Mouse (Mus musculus) neural tube, embryonic 10.5 days (tissue): ENCODE results near the gene Slc30a1.

Experiments used
- DNase-seq: peaks from one replicate; pipeline ENCODE4 v3.0.0-alpha.2; 2017; ENCODE audit warnings: low spot score; ENCODE audit errors: extremely low spot score

The Slc30a1 gene

DNA sequence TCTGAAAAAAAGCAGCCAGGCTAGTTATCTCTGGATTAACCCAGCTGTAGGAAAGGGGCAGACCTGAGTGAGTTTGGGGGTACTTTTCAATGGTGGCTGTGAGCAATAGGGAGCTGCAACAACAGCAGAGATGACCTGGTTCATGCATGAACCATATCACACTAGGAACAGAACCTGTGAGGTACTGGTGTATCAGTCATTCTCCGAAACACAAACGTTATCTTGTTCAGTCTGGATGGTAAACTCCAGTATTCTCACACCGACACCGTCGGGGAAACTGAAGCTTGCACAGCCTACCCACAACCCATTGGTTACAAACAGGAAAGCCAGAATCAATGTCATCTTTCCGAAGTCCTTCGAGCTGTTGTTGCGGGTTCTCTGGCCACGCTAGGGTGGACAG, 11.7 kb upstream of the Slc30a1 start:
- no peak for DNase-seq

DNA sequence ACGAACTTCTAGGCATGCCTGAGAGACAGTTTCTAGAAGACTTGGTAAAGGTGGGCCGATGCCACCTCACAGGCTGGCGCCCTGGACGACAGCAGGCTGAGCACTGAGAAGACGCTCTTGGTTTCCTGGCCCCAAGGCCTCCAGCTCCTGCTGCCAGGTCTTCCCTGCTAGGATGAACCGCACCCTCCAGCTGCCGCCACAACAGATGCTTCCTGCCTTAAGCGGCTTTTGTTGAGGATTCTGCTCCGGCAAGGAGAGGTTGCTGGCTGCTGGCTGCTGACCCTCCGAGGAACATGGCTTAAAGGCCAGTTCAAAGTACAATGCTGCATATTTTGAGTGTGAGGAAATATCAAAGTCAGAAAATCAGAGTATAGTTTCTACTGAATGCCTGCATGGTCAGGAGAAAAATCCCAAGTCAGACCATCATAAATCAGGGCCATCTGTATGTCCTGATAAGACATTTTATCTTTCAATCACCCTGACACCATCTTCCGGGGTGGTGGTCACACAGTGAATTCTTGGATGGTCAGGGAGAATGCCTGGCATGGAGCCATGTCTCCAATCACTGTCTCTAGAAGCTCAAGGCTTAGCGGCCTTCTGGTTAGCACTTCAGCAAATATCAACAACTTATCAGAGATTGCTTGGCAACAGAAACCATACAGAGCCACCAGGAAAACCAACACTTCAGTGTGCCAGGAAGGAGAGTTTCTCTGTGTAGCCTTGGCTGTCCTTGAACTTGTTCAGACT, 9.6 kb upstream of the Slc30a1 start:
- DNase-seq, result no peak

DNA sequence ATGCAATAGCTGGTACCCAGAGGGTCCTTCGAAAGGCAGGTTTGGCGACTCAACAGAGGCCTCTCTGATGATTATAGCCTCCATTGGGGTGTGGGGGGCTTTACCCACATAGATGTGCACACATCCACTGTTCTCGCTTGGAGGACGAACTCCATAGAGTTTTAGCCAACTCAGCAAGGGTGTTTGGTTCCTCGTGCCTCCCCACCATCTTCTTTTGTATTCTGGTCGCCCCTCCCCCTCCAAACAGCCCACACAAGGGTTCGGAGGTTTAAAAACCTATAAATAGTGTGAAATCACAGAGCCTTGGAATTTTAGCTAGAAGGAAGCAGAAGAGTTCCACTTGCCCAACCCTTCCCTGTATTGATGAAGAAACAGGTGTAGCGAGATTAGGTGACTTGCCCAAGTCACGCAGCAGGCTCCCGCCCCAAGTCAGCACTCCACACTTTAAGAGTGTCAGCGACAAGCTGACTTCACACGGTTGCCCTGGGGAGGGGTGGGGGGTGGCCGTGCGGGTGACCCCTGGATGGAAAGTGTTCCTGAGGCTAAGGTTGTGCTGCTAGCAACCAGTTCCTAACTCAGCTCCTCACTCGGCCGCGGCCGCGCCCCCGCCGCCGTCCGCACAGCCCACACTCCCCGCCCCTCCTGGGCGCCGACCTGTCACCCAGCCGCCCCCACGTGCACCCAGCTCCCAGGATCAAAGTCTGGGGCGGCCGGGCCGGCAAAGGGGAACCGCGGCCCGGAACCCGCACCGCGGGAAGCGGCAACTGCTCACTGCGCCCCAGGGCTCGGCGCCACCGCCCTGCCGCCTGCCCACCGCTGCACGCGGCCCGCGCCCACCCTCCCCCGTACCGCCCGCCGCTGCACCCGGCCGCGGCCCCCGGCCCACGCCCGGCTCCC, 682 bp upstream of the Slc30a1 start:
- peak; percentile 22 for DNase-seq

DNA sequence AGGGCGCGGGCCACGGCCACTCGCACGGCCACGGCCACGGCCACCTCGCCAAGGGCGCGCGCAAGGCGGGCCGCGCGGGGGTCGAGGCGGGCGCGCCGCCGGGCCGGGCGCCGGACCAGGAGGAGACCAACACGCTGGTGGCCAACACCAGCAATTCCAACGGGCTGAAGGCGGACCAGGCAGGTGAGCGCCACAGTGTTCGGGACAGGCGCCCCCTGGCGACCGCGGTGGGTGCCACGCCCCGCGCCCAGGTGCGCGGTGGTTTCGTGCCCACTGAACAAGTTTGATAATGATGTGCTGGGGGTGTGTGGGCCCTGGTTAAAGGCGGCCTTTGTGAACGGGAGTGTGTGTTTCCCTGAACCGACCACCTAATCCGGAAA, 854 bp downstream of the Slc30a1 start:
- DNase-seq, result peak; percentile 80

DNA sequence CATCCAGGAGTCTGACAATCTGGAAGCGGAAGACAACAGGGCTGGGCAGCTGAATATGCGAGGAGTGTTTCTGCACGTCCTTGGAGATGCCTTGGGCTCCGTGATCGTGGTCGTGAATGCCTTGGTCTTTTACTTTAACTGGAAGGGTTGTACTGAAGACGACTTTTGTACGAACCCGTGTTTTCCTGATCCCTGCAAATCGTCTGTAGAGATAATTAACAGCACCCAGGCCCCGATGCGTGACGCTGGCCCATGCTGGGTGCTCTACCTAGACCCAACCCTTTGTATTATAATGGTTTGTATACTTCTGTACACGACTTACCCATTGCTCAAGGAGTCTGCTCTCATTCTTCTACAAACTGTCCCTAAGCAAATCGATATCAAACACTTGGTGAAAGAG, 2.3 kb downstream of the Slc30a1 start:
- DNase-seq, result no peak

DNA sequence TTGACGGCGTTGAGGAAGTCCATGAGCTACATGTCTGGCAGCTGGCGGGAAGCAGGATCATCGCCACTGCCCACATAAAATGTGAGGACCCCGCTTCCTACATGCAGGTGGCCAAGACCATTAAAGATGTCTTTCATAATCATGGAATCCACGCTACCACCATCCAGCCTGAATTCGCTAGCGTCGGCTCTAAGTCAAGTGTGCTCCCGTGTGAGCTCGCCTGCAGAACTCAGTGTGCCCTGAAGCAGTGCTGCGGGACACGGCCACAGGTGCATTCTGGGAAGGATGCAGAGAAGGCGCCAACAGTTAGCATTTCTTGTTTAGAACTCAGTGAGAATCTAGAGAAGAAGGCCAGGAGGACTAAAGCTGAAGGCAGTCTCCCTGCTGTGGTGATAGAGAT, 2.7 kb downstream of the Slc30a1 start:
- DNase-seq, result no peak

DNA sequence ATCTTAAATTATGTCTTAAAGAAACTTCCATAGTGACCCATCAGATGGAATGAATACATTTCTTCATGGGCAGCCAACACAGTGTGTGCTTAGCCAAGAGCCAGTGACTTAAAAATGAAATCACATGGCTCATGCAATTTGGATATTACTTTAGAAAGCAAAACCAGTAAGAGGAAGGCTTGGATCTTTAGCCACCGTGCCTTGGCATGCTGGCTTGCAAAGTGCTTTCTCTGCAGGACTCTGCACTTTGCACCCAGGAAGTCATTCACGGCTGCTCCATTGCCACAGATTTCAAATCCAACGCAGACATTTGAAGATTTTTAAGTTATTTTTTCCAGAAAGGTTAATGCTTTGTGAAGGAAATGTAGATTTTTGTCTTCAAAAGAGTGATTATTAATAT, 4.1 kb downstream of the Slc30a1 start:
- DNase-seq, result no peak

DNA sequence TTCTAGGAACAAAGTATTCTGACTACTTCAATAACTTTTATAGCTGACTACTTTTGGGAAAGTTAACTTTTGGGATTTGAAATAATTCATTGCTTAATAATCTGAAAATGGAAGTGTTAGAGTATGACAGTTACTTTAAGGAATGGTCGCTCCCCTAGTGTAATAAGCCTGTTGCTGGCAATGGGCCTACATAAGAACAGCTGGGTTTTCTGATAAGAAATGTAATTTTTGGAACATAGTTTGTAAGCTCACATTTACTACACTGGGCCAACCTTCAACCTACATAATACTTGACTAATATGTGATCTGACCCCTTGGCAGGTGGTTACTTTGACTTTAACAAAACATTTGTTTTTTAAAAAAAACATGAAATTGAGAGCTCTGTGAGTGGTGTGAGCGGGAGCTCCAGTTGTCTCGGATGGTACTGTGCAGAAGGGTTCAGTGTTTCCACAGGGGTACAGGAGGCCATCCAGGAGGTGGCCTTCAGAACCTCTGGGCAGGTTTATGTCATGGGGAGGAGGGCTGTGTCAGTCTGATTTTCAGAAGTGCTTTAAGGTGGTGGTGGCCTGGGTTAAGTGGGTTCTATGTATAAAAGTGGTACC, 4.6 kb downstream of the Slc30a1 start:
- DNase-seq, result no peak

DNA sequence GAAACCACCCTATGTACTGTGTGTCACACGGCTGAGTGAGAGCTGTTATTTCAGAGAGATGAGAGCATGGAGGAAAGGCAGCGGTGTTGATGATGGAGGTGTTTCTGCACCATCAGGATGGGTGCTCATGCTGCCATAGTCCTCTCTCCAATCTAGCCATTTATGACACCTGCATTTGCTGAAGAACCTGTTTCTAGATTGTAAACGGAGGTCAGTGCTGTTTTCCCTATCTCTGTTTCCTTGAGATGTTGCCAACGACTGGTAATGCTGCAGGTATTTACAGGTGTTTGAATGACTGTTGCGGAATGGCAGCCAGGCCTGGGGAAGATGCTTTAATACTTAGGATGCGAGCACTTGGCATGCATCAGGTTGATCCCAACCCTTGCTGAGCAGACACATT, 8.1 kb downstream of the Slc30a1 start:
- no peak for DNase-seq

DNA sequence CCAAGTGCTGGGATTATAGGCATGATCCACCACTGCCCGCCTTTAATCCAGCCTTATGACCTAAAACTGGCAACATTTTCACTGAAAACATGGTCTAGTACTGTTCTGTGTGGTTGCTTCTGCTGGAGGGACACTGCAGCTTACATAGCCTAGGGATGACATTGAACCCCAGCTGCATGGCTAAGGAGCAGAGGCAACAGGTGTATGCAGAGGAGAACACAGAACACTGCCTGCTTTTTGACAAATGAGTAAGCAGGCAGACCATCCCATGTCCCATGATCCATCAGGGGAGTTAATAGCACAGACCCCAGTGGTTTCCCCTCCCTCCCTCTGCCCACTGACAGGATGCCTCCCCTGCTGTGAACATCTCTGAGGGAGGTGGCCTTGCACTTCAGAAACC, 9.0 kb downstream of the Slc30a1 start:
- DNase-seq, result no peak

DNA sequence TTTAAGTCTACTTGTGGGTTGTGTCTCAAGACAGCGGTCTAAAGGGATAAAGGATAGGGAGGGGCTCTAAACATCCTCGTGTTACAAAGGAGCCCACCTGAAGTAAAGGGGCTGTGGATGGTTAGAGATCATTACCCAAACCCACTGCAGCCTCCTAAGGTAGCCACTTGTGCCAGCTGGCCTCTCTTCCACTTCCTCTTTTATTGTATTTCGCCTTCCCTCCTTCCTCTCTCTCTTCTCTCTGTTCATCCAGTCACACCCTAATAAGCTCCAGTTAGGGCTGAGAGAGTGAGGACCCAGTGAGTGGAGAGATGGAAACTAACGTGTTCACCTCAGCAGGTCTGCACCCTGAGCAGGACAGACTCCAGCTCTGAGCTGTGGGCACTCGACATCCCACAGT, 10.3 kb downstream of the Slc30a1 start:
- no peak for DNase-seq

DNA sequence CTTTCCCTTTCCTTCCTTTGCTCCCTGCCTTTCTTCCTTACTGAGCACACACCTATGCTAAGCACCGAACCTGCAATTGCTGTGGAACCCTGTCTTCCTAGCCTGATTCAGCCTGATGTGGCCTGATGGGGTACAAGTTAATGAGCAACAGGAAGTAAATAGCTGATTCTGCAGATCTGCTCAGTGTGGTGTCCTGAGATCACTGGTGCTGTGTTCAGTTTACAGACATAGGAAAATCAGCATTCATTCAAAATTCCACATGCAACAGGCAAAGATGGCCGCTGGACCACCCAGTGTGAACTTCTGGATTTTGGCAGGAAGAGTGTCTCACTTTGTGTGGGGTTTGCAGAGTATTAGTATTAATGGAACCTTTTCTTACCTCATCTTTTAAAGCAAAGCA, 12.8 kb downstream of the Slc30a1 start:
- no peak for DNase-seq

DNA sequence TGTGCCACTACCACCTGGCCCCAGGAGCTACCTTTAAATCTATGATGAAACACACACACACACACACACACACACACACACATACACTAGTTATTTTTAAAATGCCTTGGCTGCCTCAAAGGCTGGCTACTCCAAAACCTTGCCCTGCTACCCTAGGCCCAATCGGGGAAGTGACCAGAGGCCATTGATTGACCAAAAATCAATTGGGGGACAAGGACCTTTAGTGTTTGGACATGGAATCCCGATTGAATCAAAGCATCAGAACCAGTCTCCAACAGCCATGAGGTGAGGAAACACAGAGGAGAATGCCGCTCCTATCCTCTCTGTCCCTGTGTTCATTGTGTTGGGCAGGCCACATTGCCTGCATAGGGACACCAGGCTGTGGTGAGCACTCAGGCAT, 15.1 kb downstream of the Slc30a1 start:
- no peak for DNase-seq

DNA sequence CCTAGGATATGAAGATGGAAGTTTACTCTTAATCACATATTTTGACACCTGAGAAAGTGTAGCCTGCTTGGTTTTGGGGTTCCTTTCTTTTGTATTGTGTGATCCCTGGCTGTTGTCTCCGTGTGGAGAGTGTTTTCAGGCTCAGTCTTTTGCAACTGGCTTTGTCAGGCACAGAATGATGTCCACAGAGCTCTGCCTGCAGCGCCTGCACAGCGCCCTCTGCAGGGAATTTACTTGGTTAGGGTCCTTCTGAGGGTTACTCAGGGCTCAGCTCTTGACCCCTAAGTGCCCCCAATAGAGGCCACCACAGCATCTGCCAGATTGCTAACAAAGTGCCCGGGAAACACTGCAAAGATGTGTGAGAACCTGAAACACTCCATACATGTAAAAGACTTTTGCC, 18.9 kb downstream of the Slc30a1 start:
- DNase-seq, result no peak

DNA sequence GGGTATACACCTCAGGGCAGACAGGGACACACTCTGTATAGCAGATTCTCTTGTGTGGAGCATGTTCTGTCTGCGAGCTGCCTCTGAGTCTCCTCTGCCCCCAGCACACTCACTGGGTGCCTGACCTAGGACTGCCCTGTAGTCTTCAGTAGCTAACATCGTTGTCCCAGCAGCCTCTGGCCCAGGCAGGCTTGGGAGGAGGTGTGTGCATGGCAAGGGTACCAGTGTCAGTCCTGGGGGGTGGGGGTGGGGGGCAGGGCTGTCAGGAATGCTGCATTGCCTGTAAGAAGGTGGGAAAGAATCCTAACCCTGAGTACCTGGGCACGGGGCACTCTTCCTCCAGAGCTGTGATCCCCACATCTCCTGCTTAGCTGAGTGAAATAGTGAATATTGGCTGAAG, 20.1 kb downstream of the Slc30a1 start:
- DNase-seq, result no peak

DNA sequence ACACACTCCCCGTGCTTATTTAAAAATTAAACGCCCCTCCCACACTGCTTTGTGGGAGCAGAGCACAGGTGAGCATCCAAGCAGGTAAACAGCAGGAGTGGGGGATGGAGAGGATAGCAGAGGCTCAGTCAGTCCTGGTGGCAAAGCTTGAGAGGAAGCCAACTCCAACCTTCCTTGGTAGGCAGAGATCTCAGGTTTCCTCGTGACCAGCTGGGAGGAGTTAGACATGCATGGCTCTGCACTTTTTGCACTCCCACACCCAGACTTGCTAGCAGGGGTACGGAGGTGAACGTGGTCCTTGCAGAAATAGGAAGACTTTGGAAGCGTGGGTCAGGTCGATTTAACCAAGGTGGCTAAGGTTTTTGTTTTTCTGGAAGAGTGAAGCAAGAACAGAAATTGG, 21.8 kb downstream of the Slc30a1 start:
- DNase-seq, result no peak

DNA sequence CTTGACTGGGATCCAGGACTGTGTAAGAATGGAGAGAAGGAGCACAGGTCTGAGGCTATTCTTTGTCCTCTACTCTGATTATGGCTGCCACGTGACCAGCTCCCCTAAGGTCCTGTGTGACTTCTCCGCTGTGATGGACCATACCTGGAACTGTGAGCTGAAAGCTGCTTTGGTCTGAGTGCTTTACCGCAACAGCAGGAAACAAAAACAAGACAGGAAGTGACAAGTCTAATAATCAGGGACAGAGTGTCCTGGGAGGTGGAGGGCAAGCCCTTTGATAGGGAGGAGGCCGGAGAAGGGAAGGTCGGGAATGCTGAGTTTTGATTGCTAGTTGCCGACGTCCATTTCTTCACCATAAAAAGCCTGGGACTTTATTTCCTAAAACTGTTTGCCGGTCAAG, 22.5 kb downstream of the Slc30a1 start:
- DNase-seq, result no peak

DNA sequence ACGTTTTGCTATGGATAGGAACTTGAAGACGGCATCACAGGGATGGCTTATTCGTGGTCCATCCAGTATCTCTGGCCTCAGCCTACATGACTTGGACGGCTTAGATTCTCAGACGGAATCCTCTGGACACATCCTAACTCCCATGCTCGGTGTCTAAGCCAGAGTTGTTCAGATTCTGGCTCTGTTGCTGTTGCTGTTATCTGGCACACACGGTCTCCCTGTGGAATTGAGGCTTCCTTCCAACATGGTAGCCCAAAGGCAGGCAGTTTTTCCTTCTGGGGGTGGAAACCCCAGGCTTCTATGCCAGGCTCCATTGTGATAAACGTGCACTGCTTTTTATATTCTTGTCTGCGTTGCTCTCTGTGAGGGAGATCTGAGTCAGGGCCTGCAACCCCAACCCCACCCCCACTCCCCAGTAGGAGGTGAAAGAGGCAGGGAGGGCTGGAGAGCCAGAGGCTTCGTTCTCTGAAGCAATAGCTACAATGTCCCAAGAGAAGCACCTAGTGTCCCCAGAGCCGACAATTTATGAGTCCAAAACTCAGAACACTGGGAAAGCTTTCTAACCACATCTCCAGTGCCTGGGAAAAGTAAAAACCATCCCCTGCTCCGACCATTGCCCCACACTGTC, 23.4 kb downstream of the Slc30a1 start:
- no peak for DNase-seq

DNA sequence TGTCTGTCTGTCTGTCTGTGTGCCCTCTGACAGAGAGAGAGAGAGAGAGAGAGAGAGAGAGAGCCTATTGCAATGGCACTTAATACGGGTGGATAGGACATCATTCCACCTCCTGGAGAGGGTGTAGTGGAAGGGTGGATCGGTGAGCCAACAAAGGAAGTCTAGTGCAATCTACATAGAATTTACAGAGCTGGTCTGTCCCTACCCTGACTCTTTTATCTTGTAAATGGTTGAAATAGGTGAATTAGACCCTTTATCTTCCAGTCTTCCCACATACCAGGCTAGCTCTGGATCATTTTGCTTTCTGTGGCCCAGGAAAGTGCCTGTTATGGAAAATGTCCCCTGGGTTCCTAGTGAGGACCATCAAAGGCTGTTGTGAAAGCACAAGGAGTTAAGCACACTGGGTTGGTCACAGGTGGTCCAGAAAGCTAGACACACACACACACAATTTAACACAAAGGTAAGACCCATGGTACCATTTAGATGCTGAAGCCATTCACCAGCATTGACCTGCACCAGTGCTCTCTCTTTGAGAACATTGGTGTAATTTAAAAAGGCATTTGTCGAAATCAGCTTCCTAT, 24.0 kb downstream of the Slc30a1 start:
- DNase-seq, result no peak

DNA sequence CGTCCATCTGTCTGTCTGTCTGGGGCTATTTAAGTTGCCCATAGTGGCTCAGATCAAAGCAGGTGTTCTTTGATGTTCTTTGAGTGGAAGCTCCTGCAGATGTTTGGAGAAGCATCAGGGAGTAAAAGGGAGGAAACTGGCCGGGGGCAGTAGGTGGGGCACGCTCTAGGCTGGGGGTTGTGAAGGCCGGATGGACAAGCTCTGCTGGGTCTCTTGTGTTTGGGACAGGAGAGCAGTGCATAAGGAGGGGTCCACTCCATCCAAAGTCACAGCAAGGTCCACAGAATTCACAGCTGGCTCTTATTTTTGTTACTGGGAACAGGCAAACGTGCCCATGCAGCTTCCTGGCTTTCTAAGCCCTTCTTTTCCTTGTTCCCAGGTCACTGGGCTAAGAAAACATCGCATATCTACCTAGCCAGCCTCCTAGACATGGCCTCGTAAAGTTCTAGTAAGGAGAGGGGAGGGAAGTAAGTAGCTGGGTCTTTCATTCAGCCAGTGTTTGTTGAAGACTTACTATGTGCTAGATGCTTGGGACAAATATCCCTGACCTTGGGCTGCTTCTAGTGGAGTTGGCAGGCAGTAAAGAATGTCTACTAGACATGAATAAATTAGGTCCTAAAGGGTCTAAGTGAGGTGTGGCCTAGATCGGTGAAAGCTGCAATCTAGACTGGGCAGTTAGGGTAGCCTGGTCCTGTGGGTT, 25.9 kb downstream of the Slc30a1 start:
- DNase-seq, result no peak
